Mouse (Mus musculus): ENCODE measurements around the gene Itprip.

Gene Itprip

DNA sequence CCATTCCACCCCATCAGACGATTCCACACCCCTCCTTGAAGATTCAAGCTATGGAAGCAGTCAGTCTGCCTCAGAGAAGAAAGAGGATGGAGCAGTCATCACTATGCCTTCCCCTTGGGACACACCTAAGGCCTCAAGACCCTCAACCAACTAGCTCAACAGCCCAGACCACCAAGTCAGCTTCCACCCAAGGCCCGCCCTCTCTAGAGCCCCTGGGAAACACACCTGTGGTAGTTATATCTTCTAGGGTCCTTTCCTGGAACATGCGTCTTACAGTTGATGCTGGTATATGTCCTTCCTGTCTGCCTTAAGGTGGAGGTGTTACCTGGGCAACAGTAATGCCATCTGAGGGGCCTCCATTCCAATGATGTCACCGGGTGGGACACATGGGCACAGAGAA, 4.9 kb downstream of the Itprip start:
- peak; percentile 4 to 10 for DNase-seq

DNA sequence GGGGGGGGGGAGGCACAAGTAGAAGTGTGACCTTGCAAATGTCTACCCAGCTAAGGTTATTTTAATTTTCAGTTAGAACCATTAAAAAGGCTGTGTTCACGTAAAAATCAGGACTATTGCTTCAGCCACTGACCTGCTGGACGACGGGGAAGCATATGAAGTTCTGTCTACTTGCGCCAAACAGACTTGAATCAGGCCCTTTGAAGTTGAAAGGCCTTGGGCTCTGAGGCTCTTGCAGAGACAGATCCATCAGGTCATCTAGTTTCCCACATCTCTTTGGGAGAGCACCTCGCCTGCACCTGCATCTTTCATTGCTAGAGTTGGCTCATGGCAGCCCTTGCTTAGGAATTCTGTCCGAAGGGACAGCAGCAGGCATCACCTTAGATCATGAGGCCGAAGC, 5.8 kb downstream of the Itprip start:
- DNase-seq = no peak

DNA sequence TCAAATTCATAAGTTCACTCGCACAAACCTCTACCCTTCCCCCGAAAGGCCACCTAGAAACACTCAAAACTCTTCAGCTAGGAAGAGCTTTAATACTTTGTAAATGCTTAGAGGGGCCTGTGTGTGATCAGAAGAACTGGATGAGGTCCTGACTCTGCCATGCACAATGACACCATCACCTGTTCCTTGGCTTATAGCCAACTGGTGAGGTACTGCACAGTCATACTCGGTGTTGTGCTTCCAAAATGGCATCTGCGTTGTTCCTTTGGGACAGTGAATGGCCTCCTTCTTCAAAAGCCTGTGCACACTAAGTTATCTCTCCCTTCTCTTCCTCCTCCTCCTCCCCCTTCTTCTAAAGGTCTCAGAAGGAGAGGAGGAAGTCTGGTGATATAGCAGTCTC, 8.3 kb downstream of the Itprip start:
- peak; percentile 4 to 10 for DNase-seq

DNA sequence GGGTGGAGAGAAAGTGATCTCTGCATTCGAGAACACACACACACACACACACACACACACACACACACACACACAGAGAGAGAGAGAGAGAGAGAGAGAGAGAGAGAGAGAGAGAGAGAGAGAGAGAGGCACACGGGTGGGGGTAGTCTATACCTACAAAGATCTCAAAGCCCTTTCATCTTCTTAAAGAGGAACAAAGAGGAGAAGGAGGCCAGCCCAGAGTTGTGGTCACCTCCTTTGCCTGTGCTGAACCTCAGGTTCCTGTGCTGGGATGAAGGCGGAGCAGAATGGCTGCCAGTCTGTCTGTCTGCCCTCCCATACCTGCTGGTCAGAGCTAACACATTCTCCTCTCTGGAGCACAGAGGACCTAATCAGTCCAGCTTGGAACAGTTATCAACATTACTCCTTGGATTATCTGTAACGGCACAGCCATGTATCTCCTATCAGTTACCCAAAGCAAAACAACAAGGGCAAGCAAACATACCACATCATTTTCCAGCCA, 8.9 kb downstream of the Itprip start:
- DNase-seq = peak; percentile 36 to 44

DNA sequence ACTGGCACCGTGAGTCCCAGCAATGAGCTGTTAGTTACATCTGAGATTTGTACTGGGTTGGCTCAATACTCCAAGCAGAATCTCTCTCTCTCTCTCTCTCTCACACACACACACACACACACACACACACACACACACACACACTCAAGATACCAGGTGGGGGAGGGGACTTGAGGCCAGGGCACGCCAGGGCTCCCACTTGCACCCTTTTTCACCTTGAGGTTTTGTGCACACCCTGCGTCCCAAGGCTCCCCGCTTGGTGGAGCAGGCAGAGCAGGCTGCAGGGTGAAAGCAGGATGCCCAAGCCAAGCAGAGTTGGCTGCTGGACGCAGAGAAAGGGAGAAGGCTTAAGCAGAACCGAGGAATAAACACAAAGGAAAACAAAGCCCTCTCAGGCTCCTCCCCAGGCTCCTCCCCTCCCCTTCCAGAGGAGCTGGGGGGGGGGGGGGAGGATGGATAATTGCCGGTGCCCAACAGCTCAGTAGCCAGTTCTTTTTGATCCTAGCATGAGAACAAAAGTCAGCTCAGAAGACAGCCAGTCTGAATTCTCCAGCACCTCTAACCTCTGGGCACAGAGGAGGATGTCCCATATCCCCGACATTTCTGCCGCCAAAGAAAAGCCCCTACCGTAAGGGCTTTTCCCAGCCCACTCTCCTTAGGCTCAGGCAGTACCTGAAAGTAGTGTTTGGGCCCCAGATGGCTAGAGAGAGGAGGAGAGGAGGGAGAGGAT, 9.5 kb downstream of the Itprip start:
- peak; percentile 48 for DNase-seq

DNA sequence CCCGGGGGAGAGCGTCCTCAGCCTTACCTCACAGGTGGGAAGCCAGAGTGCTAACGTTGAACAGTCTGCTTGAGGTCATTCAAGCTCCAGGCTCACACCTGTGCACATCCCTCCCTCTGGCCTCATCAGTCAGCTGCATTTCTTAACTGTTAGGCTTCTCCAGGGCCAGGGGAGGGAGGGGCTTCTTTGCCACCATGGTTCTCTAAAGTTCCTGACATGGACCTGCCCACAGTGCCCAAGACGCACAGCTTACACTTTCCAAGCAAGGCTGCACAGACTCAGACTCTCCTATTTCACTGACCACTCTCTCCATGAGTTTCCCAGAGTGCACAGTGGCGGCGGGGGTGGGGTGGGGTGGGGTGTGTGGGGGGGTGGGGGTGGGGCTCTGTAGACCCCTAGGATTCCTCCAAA, 10.1 kb downstream of the Itprip start:
- peak; percentile 4 to 12 for DNase-seq

DNA sequence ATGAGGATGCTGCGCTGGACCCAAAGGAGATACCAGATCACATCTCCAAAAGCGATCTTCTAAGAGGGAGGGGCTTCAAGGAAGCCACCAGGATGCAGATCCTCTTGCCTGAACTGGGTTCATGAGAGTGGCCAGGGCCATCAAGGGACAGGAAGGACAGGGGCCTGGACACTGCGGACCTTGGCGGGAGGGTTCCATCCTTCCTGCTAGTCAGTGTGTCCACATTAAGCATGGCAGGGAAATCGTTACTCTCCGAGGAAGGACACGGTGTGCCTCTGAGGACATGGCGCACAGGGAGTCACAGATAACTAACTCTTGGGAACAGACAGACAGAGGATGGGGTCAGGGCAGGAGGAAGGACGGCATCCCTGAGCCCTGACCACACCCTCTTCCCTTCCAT, 11.5 kb downstream of the Itprip start:
- DNase-seq = no peak

DNA sequence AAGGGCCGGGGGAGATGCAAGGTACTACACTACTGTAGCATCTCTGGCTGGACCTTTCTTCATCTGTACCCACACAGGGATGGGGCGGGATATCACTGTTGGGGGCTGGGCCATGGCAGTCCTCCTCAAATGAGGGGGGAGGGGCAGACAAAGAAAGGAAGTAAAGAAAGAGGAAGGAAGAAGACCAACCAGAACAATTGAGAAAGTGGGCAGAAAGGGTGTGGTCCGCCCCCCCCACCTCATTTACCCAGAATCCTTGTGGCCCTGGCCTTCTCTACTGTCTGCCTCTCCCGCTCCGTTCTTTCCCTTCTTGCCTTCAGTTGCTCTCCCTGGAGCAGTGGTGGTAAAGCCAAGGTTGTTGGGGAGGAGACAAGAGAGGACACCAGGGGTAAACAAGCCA, 13.5 kb downstream of the Itprip start:
- peak; percentile 60 to 72 for DNase-seq

DNA sequence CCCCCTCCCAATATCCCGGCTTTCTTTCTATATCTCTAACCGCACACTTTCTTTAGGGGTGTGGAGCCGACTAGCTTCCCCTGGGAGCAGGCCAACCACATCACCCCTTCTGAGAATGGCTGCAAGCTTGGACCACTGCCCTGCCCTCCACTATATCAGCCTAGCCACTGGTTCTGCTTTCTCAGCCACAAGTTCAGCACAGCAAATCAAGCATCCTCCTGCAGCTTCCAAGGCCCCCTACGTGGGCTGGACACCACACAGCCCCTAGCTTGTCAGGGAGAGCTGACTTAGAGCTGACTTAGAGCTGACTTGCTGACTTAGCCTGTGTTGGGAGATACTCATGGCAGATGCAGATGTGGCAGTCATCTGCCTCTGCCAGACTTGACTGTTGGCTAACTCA, 14.0 kb downstream of the Itprip start:
- DNase-seq = peak in 1 of 2 experiments; percentile 13

DNA sequence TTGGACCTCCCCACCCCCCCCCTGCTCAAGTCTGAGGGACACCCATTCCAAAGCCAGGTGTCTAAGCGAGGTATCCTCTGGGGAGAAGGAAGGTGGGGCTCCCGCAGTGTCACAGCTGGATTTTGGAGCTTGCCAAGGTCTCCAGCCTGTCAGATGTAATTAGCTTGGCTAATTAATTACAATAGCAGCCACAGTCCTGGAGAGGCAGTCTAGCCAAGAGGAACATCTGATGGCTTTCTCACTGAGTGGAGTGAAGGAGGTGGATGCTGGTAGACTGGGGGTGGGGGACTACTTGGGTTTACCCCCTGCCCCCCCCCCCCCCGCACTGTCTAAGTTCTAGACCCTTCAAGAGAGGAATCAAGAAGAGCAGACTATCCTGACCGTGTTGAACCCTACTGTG, 15.4 kb downstream of the Itprip start:
- DNase-seq = no peak

DNA sequence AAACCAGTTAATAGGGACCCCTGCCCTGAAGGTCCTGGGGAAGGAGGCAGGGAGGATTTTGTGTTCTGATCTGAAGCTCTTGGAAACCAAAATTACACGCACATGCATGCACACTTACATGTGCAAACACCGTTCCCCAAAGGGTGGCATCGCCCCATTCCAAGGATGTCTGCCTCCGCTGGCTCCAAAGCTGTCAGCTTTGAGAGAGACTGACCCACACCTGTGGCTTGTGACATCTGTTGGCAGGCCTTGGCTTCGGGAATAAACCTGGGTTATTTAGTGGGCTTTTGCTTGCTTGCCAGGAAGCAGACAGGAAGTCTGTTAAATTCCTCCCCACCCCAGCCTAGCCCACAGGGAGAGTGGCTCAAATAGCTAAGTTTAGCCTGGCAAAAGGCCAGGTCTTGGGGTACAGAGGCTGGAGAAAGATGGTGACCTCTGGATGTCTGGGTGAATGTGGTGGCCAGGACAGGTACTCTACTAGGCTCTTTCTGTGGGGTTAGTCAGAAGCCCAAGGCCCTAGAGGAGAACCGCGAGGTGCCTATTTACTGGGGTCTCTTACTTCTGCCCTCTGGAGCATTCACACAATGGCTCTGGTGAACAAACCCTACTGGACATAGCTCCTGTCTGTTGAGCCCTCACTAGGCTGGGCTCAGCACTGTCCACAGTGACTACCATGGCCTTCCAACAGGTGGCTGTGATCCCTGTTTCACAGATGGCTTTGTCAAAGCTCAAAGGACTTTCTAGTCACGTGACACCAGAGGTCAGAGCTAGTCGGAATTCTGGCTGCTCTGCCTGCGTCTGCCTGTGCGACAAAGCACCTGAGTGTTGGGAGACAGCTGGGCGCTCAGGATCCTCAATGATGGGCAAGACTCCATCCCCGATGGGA, 16.5 kb downstream of the Itprip start:
- DNase-seq = no peak

DNA sequence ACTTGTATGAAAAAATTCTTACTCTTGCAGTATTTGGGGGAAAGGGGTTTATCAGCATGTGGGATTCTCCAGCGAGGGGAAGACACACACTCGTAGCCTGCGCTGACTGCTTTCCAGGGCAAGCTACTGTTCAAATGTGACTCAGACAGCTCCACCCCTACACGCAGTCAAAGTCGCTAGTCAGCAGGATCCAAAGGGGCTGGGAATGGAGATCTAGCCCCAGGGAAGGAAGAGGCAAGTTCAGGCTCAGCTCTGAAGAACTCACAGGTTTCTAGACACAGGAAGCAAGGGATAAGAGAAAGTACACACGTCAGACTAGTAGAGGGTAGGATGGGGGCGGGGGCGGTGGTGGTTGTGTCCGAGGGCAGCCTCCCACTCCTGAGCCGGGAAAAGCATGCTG, 18.5 kb downstream of the Itprip start:
- DNase-seq = no peak

DNA sequence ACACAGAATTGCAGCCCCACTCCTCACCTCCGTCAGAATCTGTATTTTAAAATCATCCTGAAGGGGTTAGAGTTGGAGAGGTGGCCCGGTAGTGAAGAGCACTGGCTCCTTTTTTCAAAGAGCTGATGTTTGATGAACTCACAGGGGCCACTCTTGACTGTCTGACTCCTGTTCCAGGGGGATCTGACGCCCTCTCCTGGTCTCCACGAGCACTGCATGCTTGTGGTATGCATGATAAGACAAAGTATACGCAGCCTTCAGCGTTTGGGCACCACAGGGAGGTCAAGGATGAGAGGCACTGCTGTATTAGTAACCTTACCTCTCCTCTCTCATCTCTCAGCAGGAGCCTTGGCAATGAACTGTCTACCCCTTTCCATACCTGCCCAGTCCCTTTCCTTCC, 19.1 kb downstream of the Itprip start:
- DNase-seq = peak; percentile 71 to 72

DNA sequence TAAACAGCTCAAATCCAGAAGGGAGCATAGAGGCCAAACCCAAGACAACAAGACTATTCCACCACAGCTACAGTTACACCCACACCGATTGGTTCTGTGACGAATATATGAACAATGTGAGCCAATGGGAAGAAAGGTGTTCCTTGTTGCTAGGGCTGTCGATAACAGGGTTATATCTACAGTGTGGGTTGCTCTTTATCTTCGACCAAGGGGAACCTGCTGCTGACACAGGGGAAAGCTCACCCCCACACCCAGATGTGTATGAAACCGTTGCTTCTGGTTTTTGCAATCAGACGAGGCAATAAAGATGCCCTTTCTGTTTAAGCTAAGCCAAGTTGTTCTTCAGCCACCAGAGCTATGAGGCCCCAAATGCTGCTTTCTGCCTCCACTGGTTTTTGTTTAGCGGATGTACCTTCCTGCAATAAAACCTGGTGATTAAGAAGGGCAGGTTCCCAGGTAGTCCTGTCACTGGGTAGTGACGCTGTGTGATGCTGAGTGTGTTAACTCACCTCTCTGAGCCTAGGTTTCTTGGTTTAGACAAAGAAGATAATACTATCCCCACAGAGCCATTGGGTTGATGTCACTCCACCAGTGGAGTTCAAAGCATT, 20.5 kb downstream of the Itprip start:
- no peak for DNase-seq

DNA sequence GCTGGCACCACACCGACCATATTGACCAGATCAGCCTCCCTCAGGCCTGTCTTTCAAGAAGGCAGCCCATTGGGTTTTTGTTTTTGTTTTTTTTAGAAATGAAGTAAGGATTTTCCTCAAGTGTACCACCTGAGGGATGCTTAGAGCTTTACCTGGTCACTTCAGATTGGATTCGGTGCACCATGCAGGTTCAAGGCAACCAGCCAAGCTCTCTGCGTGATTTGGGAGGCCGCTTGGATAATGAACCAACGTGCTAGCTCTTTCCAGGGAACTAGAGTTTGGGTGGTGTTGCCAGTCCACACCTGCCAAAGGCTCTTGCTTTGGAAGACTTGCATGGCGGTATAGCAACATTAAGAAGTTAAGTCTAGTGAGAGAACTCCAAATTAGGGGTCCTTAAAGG, 26.0 kb downstream of the Itprip start:
- peak in 1 of 2 experiments; percentile 15 for DNase-seq

DNA sequence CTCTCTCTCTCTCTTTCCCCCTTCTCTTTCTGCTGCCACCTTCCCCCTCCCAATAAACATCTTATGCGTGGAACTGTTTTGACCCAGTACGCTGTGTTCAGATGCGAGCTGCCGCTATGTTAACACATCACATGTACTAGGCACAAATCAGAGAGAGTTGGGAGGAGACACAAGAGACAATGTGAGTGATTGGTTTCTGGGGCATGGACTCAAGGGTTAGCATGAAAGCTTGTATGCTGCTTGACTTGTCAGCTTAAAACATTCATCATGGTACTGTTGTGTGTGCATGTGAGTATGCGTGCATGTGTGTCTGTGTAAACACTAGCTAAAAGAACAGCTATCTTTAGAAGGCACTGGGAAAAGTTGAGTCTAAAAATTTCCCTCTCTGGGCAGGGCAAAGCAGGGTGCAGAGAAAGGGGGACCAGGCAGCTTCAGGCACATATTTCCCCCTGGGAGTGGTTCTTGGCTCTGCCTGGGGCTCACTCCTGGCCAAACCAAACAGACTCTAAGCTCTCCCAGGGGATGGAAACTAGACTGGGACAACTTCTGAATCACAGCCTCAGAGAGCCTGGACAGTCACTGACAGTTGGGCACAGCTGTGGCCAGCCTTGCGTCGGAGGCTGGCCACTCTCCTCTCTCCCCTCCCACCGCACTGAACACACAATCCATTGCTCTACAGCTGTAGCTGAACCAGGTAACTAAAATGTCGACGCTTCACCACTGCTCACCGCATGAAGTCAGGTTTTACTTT, 27.4 kb downstream of the Itprip start:
- peak in 1 of 2 experiments; percentile 5 for DNase-seq

DNA sequence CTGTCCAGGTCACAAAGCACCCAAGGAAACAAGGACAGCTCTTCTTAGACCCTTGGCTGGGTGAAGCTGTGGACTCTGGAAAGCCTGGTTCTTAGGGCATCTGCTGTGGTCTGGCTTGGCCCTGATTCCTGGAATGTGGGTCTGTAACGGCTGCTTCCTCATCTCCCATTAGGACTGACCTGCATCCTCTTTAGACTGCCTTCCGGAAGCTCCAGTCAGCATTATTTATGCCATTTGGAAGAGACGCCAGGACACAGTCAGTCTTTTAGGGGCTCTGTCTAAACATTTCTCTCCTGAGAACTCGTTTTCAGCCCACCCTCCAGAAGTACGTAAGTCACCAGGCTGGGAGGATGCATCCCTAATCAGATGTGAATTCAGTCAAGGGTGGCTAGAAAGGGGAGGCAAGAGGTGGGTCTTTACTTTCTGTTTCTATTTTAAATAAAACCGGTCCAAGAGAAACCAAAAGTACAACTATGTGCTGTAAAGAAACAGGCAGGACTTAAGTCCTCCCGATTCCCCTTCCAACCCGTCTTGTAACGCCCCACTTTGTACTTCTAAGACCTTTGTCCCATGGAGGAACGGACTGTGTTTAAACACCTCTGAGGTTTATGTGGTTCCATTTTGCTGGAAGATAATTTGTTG, 28.5 kb downstream of the Itprip start:
- DNase-seq = peak; percentile 45 to 48

DNA sequence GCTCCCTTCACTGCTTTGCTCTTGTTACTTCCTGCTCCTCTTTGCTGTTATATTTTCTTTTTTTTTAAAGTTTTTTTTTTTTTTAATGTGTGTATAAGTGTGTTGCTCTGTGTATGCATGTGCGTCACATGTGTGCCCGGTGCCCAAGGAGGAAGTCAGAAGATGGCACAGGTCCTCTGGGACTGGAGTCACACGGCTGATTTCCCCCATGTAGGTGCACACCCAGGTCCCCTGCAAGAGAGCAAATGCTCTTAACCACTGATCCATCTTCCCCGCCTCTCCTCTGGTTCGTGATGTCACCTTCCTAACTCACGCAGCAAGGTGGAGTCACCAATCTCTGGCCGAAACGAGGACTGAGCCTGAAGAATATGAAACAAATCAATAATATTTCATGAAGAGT, 31.1 kb downstream of the Itprip start:
- peak; percentile 87 to 92 for DNase-seq

DNA sequence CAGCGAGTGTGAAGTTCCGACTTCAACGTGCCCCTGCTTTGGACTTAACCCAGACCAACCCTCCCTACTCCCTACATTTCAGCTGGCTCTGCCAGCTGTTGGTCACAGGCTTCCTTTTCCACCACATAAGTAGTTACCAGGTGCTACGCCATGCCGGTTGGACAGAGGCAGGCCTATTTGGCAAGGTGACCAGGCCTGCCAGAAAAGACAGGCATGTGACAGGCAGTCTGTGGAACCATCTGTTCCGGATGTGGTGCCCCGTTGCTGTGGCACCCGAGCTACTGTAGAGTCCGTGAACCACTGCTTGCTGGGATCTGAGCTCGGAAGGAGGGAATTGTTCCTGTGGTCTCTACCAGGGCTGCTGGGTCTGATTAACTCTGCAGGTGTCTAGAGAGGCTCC, 31.7 kb downstream of the Itprip start:
- DNase-seq = peak; percentile 80 to 84

DNA sequence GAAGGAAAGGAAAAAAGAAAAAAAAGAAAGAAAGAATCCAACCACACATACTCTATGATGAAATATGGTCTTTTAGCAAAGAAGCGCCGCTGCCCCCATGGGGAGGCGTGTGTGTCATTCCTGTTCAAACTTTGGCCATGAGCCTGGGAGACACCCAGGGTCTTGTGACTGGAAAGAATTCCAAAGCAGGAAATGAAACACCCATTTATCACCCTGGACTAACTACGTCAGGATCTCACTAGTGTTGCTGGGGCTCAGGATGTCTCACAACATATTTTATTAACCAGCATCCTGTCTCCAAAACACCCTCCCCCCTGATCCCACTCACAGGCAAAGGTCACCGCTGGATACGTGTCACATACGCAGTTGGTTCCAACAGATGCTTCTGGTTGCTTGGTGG, 32.5 kb downstream of the Itprip start:
- DNase-seq = no peak

DNA sequence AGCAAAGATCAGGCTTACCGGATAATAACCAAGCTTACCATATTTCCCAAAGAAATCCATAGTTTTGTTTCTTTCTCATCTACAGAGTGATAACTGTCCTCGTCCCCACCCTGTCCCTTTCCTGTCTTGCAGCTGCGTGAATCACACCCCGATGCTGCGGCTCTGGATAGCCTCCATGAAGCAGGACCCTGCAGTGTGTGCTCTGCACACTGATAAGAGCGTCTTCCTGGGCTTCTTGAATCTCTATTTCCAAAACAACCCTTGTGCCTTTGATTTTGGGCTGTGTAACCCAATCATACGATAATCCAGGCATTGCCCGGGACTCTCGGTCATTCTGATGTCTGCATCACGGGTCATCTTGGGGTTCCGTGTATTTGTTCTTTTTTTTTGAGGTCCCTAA, 33.2 kb downstream of the Itprip start:
- no peak for DNase-seq

DNA sequence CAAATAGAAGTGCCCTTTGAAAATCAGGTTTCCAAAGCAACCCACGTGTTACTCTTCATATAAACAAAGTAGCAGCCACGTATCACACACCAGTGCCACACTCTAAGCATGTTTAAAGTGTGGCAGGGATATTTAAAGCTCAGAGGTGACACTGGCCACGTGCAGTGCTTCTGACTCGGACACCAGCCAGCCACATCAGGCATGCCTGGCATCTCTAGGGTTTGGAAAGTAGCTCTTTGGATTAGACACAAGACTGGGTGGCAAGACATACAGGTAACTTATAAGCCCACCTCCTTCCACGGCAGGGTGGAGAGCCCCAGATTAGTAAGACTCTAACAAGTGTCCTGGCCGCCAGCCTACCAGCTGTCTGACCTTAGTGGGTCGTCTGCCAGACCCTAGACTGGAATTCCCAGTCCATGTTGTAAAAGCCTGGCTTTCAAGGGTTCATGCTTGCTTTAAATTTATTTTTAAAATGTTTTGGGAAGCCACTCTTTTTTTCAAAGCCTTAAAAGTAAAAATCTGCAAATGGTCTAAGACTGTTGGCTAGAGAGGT, 33.8 kb downstream of the Itprip start:
- DNase-seq = no peak
